Mouse (Mus musculus): ENCODE measurements around the gene 9330161L09Rik.
A peak's percentile ranks its signal among the peaks of the same experiment; 100 is the strongest.

9330161L09Rik gene

GRCm38 (mm10) chr12:103388505-103389347 is 18.9 kb downstream of the 9330161L09Rik start, which contains the start of gene Otub2:
Gene Otub2 (plus strand): TSS chr12:103388682.
- peak; percentile 93 for DNase-seq

DNA sequence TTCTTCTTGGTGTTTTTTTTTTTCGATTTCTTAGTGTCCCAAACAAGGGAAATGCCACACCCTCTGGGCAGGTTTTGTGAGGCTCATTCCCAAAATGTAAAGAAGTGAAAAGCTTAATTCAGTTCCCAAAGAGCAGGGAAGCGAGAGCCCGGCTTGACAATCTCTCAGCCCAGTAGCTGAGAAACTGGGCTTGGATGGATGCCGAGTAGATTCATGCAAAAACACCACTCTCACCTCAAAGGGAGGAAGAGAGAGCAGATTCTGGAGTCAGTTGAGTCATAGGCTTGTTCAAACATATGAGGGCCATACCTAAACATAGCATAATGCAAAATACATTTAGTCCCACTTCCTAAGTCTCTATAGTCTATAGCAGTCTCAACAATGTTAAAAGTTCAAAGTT is 27.4 kb downstream of the 9330161L09Rik start:
- DNase-seq, result no peak

DNA sequence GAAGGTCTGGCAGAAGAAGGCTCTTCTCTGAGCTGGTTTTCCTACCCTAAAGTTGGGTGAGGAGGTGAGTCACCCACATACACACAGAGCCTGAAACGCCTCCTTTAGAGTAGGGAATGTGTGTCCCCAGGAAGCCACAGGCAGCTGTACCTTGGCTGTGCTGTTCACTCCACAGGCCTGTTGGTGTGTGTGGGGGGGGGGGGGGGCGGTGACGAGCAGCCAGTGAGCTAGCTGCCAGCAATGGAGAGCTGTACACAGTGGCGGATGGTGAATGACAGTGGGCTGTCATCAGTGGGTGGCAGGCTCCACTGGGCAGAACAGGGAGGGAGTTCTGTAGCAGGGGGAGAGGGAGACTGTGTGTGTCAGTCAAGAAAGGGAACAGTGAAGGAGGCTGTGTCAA is 30.8 kb downstream of the 9330161L09Rik start:
- no peak for DNase-seq

- DNase-seq, result no peak
Measured at GRCm38 (mm10) chr12:103376124-103376523, 31.5 kb downstream of the 9330161L09Rik start.

DNA sequence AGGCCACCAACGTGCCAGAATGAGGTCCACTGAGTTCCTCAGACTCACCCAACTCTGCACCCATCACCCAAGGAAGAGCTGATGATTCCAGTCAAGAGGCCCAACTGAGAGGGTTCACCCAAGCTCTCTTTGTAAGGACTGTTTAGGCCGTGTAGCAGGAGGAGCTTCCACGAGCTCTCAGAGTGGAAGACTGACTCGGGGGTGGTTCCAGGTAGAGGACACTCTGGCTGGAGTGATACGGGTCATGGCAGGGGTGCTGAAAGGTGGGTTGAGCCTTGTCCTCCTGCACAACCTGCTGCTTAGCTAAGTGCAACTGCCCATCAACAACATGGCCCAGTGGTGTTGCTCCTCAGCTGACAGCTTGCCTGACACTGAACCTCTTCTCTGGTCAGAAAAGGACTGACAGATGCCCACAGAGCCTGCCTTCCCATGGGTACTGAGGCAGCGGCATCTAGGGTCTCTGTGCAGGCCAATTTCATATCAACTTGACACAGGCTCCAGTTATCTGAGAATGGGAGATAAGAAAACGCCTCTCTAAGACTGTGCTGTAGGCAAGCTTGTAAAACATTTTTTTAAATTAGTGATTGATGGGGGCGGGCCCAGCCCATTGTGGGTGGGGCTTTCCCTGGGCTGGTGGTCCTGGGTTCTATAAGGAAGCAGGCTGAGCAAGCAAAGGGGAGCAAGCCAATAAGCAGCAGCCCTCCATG is 33.9 kb downstream of the 9330161L09Rik start:
- no peak for DNase-seq

- peak; percentile 71 for DNase-seq
Measured at GRCm38 (mm10) chr12:103371711-103372110, 35.9 kb downstream of the 9330161L09Rik start.

DNA sequence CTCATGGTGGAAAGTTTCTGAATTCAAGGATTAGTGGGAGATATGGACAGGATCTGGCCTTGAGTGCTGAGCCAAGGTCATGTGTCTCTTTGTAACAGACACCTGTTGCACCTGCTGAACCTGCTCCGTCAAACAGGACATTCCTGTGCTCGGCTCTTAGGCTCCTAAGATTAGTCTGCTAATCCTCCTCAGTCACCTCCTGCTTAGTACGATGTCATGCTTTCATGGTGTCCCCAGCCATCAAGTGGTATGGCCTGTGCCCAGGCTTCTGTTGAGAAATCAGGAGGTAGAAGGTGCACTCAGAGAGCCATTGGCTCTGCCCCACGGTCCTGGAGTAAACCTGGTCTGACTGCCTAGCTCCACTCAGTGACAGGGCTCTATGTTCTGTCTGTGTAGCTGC is 36.8 kb downstream of the 9330161L09Rik start:
- DNase-seq, result no peak

GRCm38 (mm10) chr12:103368777-103369176 is 38.8 kb downstream of the 9330161L09Rik start:
- no peak for DNase-seq

- DNase-seq, result no peak
Measured at GRCm38 (mm10) chr12:103368326-103368669, 39.3 kb downstream of the 9330161L09Rik start.

GRCm38 (mm10) chr12:103367620-103368325 is 39.8 kb downstream of the 9330161L09Rik start:
- DNase-seq, result peak; percentile 79

GRCm38 (mm10) chr12:103367171-103367570 is 40.4 kb downstream of the 9330161L09Rik start:
- no peak for DNase-seq

DNA sequence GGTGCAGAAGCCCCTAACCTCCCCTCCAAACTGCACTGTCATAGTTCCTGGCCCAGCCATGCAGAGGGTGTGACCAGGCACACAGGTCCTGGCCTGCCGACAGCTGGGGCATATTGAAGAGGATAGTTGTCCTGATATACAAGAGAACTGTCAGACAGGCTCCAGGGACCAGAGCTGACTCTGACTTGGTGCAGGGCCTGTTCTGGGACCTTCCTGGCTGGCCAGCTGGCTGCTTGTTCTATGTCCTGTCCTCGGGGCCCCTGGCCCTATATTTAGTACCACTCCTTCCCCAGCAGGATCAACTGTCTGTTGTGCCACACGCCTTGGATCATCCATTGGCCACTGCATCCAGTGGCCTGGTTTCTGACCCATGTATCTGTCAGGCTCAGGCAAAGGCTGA is 45.3 kb downstream of the 9330161L09Rik start:
- no peak for DNase-seq

GRCm38 (mm10) chr12:103361539-103362307 is 45.9 kb downstream of the 9330161L09Rik start:
- no peak for DNase-seq

DNA sequence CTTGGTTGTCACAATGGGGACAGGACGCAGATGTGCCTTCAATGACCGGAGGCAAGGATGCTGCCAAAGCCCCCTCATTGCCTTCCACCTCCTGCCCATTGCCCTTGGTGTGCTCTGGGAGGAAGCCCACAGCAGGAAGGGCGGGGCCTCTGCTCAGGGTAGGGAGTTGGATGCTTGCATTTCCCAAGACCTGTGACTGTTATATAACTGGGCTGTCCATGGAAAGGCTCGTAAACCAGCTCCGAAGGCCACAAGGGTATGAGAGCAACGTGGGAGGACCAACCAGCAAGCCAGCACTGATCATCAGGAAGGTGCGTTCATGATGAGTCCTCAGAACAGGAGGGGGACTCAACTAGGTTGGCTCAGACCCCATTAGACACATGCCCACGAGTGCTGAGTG is 46.8 kb downstream of the 9330161L09Rik start:
- no peak for DNase-seq

GRCm38 (mm10) chr12:103358951-103359801 is 48.4 kb downstream of the 9330161L09Rik start:
- no peak for DNase-seq

GRCm38 (mm10) chr12:103358216-103358615 is 49.4 kb downstream of the 9330161L09Rik start:
- DNase-seq, result no peak
